ENCODE assay signal across 20 mouse cellular contexts in the genomic region with DNA sequence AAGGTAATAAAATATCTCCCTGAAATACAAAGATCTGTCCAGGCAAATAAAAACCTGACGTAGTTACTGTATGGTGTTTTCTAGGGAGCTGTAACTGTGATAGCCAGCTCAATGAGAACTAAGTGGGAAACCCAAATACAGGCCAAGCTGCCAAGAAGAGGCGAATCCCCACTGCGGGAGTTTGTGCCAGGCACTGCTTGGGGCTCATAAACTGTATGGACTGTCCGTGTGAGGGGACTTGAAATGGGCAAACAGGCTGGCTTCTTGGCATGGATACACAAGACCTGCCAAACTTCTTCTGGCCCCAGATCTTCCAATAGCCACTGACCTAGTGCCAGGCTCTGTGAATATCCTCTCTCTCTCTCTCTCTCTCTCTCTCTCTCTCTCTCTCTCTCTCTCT. TPM values are rescaled to one million over a fixed set of nuclear protein-coding genes. Genes with fewer than 3 reads are reported as not detected.
"Had no signal": no experiment of that assay in that cellular context is flagged by ENCODE, and none has a peak within 500 bp of the region (broad histone marks: within the 10 kb centered on the region; RNA-seq: fewer than 3 reads in every experiment).

No protein-coding gene starts in this region.

- ATAC-seq: liver, postnatal 0 days; lung, postnatal 0 days; midbrain, embryonic 16.5 days had no signal

- H3K4me2 ChIP-seq: liver, embryonic 15.5 days; lung, embryonic 15.5 days; midbrain, embryonic 12.5 days; neural tube, embryonic 12.5 days; stomach, embryonic 15.5 days had no signal

- H3K4me1 ChIP-seq: liver, embryonic 15.5 days; lung, embryonic 15.5 days; megakaryocyte, embryonic 14.5 days; midbrain, embryonic 12.5 days; neural tube, embryonic 12.5 days; stomach, embryonic 15.5 days had no signal

- H3K36me3 ChIP-seq: liver, embryonic 15.5 days; lung, embryonic 15.5 days; midbrain, embryonic 12.5 days; neural tube, embryonic 12.5 days; stomach, embryonic 15.5 days had no signal

- H3K9me3 ChIP-seq: liver, embryonic 15.5 days; lung, embryonic 15.5 days; neural tube, embryonic 12.5 days; stomach, embryonic 15.5 days had no signal

- H3K9ac ChIP-seq: liver, embryonic 15.5 days; liver, postnatal 0 days; lung, embryonic 15.5 days; midbrain, embryonic 12.5 days; neural tube, embryonic 12.5 days; stomach, embryonic 15.5 days had no signal

- H3K4me3 ChIP-seq: liver, embryonic 15.5 days; lung, embryonic 15.5 days; megakaryocyte, embryonic 14.5 days; midbrain, embryonic 12.5 days; neural tube, embryonic 12.5 days; stomach, embryonic 15.5 days had no signal

- H3K27ac ChIP-seq: liver, embryonic 15.5 days; lung, embryonic 15.5 days; macrophage; midbrain, embryonic 12.5 days; neural tube, embryonic 12.5 days; stomach, embryonic 15.5 days; stomach, postnatal 0 days had no signal

- H3K27me3 ChIP-seq: liver, embryonic 15.5 days; lung, embryonic 15.5 days; midbrain, embryonic 12.5 days; neural tube, embryonic 12.5 days; stomach, embryonic 15.5 days had no signal

- DNase-seq: liver, postnatal 0 days; lung, adult 2 months; lung, postnatal 14 days; lung, postnatal 36 days; right cerebral cortex, postnatal 14 days; thymus, adult 2 months; thymus, postnatal 25 days; thymus, postnatal 4 days had no signal

RNA-seq across cellular contexts. Expression of a gene that starts 41.7 kb away (rescaled TPM):
- total RNA-seq: monocyte, adult 5-6 weeks; neutrophil, adult 5-6 weeks had no signal
- polyA plus RNA-seq: liver, postnatal 0 days; macrophage had no signal
